Mouse (Mus musculus): ENCODE measurements around the gene Cbln1. TPM values are rescaled to one million over a fixed set of nuclear protein-coding genes. Genes with fewer than 3 reads are reported as not detected.

Gene Cbln1
- polyA plus RNA-seq, 1 experiment from 2014 or later = 13.8 TPM

GRCm38 (mm10) chr8:87481396-87481795, 9.0 kb upstream of the Cbln1 start:
- Histone ChIP-seq H3K4me1 (peaks cover 4% of the 10 kb centered on the region; the same call in 1 of the 2 replicates), H3K9me3 (no peaks in the 10 kb centered on the region), H3K9ac (no peak overlapping the region), H3K4me3 (no peak overlapping the region), H3K4me2 (no peak overlapping the region), H3K27me3 (replicated peaks) (0 out of 2 replicates have a peak, but pooled peaks cover 4% of the 10 kb centered on the region), H3K36me3 (replicated peaks) (no peaks in the 10 kb centered on the region), H3K27ac (no peak overlapping the region)
- no peak for ATAC-seq (replicated peaks)
- WGBS = 82% methylated on average over 1 of the region's 1 CpGs

GRCm38 (mm10) chr8:87478221-87478620, 5.8 kb upstream of the Cbln1 start:
- Histone ChIP-seq H3K27me3 (replicated peaks) (0 out of 2 replicates have a peak, but pooled peaks cover 4% of the 10 kb centered on the region), H3K4me3 (no peak overlapping the region), H3K27ac (no peak overlapping the region), H3K9ac (no peak overlapping the region), H3K36me3 (replicated peaks) (no peaks in the 10 kb centered on the region), H3K9me3 (no peaks in the 10 kb centered on the region), H3K4me2 (no peak overlapping the region), H3K4me1 (peaks cover 16% of the 10 kb centered on the region)
- ATAC-seq (replicated peaks) = no peak
- WGBS = 61% methylated on average over 3 of the region's 3 CpGs

GRCm38 (mm10) chr8:87477102-87477645, 4.8 kb upstream of the Cbln1 start:
- H3K36me3 ChIP-seq (replicated peaks) = no peaks in the 10 kb centered on the region
- H3K9me3 ChIP-seq = no peaks in the 10 kb centered on the region
- H3K27ac ChIP-seq = no peak overlapping the region
- no peak for ATAC-seq (replicated peaks)
- H3K4me3 ChIP-seq = no peak overlapping the region
- no peak overlapping the region for H3K9ac ChIP-seq
- H3K4me2 ChIP-seq = no peak overlapping the region
- 0 out of 2 replicates have a peak, but pooled peaks cover 4% of the 10 kb centered on the region for H3K27me3 ChIP-seq (replicated peaks)
- peaks cover 17% of the 10 kb centered on the region for H3K4me1 ChIP-seq
- 79% methylated on average over 3 of the region's 3 CpGs for WGBS

DNA sequence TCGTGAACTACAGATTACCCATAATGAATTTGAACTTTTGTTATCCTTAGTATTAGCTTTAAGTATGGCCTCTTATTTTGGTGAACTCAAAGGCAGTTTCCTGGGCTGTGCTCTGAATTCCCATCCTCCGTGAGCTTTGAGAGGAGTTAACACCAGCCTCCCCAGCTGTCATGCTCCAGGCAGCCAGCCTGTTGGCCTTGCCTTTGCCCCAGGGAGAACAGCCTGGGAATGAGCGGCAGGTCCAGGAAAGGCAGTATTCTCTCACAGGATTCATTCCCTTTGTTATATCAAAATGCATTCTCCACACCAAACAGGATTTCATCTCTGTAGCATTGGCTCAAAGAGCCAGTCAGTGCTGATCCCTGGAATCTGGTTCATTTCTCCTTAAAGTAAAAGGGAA, 3.1 kb upstream of the Cbln1 start:
- Histone ChIP-seq H3K4me2 (peak overlapping the region; percentile 12; the same call in 1 of the 2 replicates), H3K27me3 (replicated peaks) (peaks cover 17% of the 10 kb centered on the region), H3K4me1 (peaks cover 33% of the 10 kb centered on the region), H3K9ac (no peak overlapping the region), H3K36me3 (replicated peaks) (no peaks in the 10 kb centered on the region), H3K4me3 (no peak overlapping the region), H3K9me3 (no peaks in the 10 kb centered on the region), H3K27ac (no peak overlapping the region)
- ATAC-seq (replicated peaks) = no peak
- WGBS = 19% methylated on average over 3 of the region's 3 CpGs

- Histone ChIP-seq H3K27me3 (replicated peaks) (peaks cover 17% of the 10 kb centered on the region), H3K9ac (no peak overlapping the region), H3K4me3 (no peak overlapping the region), H3K36me3 (replicated peaks) (no peaks in the 10 kb centered on the region), H3K9me3 (no peaks in the 10 kb centered on the region), H3K4me1 (peaks cover 44% of the 10 kb centered on the region), H3K4me2 (peak overlapping the region; percentile 83), H3K27ac (no peak overlapping the region)
- WGBS = 54% methylated on average over 8 of the region's 8 CpGs
- ATAC-seq (replicated peaks) = no peak
Observed at GRCm38 (mm10) chr8:87474379-87474778, 2.0 kb upstream of the Cbln1 start.

DNA sequence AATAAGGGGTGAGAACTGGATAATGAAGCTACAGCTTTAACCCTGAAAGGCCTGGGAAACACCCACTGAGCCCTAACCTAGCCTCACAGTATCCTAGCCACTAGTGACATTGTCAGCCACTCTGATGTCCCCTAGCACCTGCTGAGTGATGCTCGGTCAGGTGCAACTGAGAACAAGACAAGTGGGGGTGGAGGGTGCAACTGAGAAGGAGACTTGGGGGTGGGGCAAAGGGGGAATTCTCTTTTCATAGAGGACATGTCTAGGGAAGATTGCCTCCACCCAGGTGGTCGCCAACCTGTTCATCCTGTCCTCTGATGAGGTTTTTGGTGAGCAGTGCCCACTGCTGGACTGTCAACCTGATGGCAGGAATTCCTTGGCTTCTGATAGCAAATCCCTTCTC, 1.5 kb upstream of the Cbln1 start:
- ATAC-seq (replicated peaks) = no peak
- H3K9ac ChIP-seq = no peak overlapping the region
- peaks cover 47% of the 10 kb centered on the region for H3K4me1 ChIP-seq
- peak overlapping the region; percentile 56 for H3K4me3 ChIP-seq
- H3K9me3 ChIP-seq = no peaks in the 10 kb centered on the region
- no peaks in the 10 kb centered on the region for H3K36me3 ChIP-seq (replicated peaks)
- no peak overlapping the region for H3K27ac ChIP-seq
- 28% methylated on average over 2 of the region's 2 CpGs for WGBS
- H3K4me2 ChIP-seq = peak overlapping the region; percentile 83
- H3K27me3 ChIP-seq (replicated peaks) = peaks cover 17% of the 10 kb centered on the region

- Histone ChIP-seq H3K9me3 (no peaks in the 10 kb centered on the region), H3K4me3 (peak overlapping the region; percentile 56), H3K9ac (peak overlapping the region; percentile 7; the same call in 1 of the 2 replicates), H3K36me3 (replicated peaks) (no peaks in the 10 kb centered on the region), H3K27me3 (replicated peaks) (peaks cover 22% of the 10 kb centered on the region), H3K27ac (no peak overlapping the region), H3K4me2 (peak overlapping the region; percentile 83), H3K4me1 (peaks cover 53% of the 10 kb centered on the region)
- WGBS = under 1% methylated on average over 30 of the region's 30 CpGs
- peak; percentile 7; the same call in 1 of the 2 replicates for ATAC-seq (replicated peaks)
Observed at GRCm38 (mm10) chr8:87473314-87473713, 905 bp upstream of the Cbln1 start.

- peak overlapping the region; percentile 56 for H3K4me3 ChIP-seq
- H3K27me3 ChIP-seq (replicated peaks) = peaks cover 30% of the 10 kb centered on the region
- H3K9ac ChIP-seq = peak overlapping the region; percentile 60
- ATAC-seq (replicated peaks) = peak; percentile 70
- H3K36me3 ChIP-seq (replicated peaks) = no peaks in the 10 kb centered on the region
- under 1% methylated on average over 35 of the region's 36 CpGs for WGBS
- peak overlapping the region; percentile 76 for H3K27ac ChIP-seq
- no peaks in the 10 kb centered on the region for H3K9me3 ChIP-seq
- peaks cover 50% of the 10 kb centered on the region for H3K4me1 ChIP-seq
- H3K4me2 ChIP-seq = peak overlapping the region; percentile 83
Observed at GRCm38 (mm10) chr8:87471603-87472270, 672 bp downstream of the Cbln1 start.

- Histone ChIP-seq H3K9ac (peak overlapping the region; percentile 32), H3K36me3 (replicated peaks) (no peaks in the 10 kb centered on the region), H3K9me3 (no peaks in the 10 kb centered on the region), H3K4me2 (peak overlapping the region; percentile 83), H3K4me1 (peaks cover 50% of the 10 kb centered on the region), H3K27ac (no peak overlapping the region), H3K4me3 (peak overlapping the region; percentile 56), H3K27me3 (replicated peaks) (peaks cover 35% of the 10 kb centered on the region)
- WGBS = 2% methylated on average over 32 of the region's 32 CpGs
- no peak for ATAC-seq (replicated peaks)
Observed at GRCm38 (mm10) chr8:87470834-87471602, 1.4 kb downstream of the Cbln1 start.

GRCm38 (mm10) chr8:87469931-87470833, 2.2 kb downstream of the Cbln1 start:
- no peaks in the 10 kb centered on the region for H3K9me3 ChIP-seq
- H3K27me3 ChIP-seq (replicated peaks) = peaks cover 42% of the 10 kb centered on the region
- WGBS = under 1% methylated on average over 59 of the region's 59 CpGs

GRCm38 (mm10) chr8:87468958-87469815, 3.2 kb downstream of the Cbln1 start:
- H3K27ac ChIP-seq = no peak overlapping the region
- H3K27me3 ChIP-seq (replicated peaks) = peaks cover 50% of the 10 kb centered on the region
- peak overlapping the region; percentile 56 for H3K4me3 ChIP-seq
- peaks cover 43% of the 10 kb centered on the region for H3K4me1 ChIP-seq
- H3K9me3 ChIP-seq = no peaks in the 10 kb centered on the region
- peak overlapping the region; percentile 83 for H3K4me2 ChIP-seq
- WGBS = 6% methylated on average over 45 of the region's 45 CpGs
- ATAC-seq (replicated peaks) = no peak
- no peaks in the 10 kb centered on the region for H3K36me3 ChIP-seq (replicated peaks)
- H3K9ac ChIP-seq = no peak overlapping the region

More at GRCm38 (mm10) chr8:87469931-87470833, 2.2 kb downstream of the Cbln1 start:
- no peak for ATAC-seq (replicated peaks)
- H3K4me3 ChIP-seq = peak overlapping the region; percentile 56
- no peak overlapping the region for H3K27ac ChIP-seq
- H3K36me3 ChIP-seq (replicated peaks) = no peaks in the 10 kb centered on the region
- H3K4me1 ChIP-seq = peaks cover 46% of the 10 kb centered on the region
- H3K4me2 ChIP-seq = peak overlapping the region; percentile 83
- peak overlapping the region; percentile 32 for H3K9ac ChIP-seq

Data from midbrain, embryonic 15.5 days (tissue).